Mouse (Mus musculus) c-Kit-positive CD71-negative TER-119-negative erythroid progenitor cells, embryonic 14.5 days (primary cell): ENCODE results near the gene Fam3c.

Source experiments
- DNase-seq: peaks from one replicate; pipeline ENCODE4 v3.0.0-alpha.2; 2013; ENCODE audit warnings: low read depth

Fam3c gene

GRCm38 (mm10) chr6:22351551-22351950 is 4.5 kb downstream of the Fam3c start:
- no peak for DNase-seq

GRCm38 (mm10) chr6:22350239-22350571 is 5.8 kb downstream of the Fam3c start:
- no peak for DNase-seq

GRCm38 (mm10) chr6:22349531-22350238 is 6.4 kb downstream of the Fam3c start:
- no peak for DNase-seq

DNA sequence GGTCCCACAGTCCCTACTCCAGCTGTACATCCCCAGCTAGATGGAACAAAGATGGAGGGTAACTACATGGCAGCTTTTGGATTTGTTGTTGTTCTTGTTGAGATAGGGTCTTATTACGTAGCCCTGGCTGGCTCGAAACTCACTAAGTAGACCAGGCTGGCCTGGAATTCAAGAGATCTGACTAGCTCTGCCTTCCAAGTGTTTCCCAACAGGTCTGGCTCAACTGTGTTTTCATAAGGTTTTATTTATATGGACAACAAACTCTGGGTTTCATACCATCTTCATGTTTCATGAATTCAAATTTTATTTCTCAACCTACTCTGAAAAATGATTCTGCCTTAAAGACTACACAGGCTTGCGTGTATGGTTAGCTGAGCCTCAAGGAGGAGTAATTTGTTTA is 7.1 kb downstream of the Fam3c start:
- no peak for DNase-seq

DNA sequence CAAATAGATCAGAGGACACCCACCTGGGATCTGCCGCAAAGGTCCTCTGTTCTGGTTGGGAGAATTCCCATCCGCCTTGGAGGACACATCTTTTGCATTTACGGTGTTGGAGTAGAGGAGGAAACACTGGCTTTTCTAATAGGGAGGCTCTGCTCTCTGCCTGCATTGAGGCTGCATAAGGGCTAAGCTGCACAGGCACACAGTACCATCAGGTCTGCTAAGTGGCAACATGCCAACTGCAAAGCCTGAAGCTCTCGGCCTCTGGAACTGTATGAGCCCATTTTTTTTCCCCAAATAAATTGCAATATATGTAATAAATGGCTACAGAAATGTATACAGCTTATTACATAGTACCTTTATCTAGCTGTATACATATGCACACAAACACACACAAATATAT is 7.9 kb downstream of the Fam3c start:
- DNase-seq: no peak

- DNase-seq: no peak
These were observed 8.7 kb downstream of the Fam3c start for GRCm38 (mm10) chr6:22347132-22347902.

DNA sequence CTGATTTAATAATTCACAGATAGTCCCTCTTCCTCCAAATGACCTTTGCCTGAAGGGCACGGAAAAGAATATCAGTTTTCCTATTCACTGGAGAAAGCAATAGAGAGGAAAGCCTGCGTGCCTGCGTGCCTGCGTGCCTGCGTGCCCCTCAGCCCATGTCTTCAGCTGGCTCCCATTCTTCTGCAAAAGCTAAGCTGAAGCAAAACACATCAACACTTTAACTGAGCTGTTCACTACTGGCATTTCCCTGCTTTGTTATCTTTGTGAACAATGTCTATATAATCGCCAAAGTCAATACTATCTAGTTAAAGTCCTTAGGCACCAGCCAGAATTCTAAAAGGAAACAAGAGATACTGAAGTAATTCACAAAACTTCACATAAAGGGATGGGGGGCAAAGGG is 11.6 kb downstream of the Fam3c start:
- no peak for DNase-seq

DNA sequence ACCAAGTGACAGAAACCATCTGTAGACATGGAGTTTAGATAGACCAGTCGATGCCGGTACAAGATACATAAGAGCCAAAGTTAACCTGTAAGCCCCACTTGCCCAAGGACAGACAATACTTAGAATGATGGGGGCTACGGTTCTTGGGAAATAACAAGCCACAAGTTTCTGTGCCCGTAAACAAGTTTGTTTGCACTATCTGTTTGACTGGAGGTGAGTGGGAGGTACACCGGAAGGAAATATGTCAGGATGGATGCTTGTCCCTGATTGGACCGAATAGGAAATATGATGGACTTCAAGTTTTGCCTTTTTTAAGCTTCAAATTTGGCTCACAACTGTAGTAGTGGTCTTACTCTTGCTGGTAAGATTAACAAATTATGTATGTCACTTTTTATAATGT is 12.3 kb downstream of the Fam3c start:
- no peak for DNase-seq

GRCm38 (mm10) chr6:22343292-22343691 is 12.8 kb downstream of the Fam3c start:
- no peak for DNase-seq

DNA sequence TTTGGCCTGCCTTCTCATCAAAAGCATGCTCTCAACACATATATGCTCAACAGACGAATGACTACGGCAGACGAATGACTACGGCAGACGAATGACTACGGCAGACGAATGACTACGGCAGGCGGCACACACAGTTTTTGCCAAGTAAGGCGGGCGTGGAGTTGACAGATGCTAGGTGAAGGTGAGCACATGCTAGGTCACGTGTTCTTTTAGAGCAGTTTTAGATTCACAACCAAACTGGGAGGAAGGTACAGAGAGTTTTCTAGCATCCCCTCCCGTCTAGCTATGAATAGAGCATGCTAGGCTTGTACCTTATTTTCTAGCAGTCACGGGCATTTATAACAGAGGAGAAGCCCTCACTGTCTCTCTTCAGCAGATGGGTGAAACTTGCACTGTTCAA is 15.3 kb downstream of the Fam3c start:
- no peak for DNase-seq

GRCm38 (mm10) chr6:22339763-22340542 is 16.1 kb downstream of the Fam3c start:
- no peak for DNase-seq

DNA sequence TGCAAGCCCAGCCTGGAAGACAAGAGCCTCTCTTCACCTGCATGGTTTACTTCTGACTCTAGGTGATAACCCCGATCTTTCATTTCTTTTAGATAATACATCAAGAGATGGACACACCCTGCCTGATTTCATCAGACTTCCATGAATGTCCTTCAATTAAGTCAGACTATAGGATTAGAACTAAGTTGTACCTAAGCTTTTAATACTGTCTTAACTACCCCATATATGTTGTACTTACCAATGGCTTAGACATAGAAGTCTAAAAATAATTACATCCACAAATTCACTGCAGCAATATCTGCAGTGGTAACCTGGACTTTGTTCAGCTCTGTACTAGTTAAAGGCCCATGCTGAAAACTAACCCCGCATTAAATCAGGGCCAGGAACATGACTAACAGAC is 23.5 kb downstream of the Fam3c start:
- DNase-seq: no peak

DNA sequence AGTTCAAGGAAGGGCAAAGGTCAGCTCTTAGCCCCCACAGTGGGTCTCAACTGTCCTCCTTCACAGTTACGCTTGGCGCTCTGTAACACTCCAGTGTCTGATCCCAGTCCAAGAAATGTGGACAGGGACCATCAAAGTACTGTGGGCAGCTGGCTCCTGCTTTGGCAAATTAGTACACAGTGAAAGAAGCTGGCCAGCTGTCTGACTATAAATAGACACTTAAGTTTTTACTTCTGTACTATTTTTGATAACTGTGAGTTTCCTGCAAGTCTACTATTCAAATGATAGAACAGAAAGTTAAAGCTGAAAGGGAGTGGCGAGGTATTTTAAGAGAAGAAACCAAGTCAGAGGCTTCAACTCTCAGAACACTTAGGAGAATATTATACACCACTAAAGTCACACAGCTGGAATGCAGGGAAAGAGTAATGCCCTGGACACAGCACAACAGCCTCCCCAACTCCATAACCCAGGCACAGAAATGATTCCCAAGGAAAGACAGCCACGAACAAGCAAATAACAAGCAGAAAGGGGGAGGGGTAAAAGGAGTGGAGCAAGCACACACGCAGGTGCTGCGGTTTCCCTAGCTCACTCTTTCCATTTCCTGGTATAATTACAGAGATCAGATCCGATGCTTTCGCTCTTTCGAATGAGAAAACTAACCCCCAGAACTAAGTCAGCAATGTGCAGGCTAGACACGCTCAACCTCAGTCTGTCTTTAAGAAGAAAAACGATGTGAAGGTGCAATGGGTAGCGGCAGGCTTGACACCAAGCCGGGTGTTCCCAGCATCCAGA is 25.7 kb downstream of the Fam3c start:
- DNase-seq: no peak

GRCm38 (mm10) chr6:22327931-22328330 is 28.1 kb downstream of the Fam3c start:
- DNase-seq: no peak

GRCm38 (mm10) chr6:22327091-22327490 is 29.0 kb downstream of the Fam3c start:
- no peak for DNase-seq

DNA sequence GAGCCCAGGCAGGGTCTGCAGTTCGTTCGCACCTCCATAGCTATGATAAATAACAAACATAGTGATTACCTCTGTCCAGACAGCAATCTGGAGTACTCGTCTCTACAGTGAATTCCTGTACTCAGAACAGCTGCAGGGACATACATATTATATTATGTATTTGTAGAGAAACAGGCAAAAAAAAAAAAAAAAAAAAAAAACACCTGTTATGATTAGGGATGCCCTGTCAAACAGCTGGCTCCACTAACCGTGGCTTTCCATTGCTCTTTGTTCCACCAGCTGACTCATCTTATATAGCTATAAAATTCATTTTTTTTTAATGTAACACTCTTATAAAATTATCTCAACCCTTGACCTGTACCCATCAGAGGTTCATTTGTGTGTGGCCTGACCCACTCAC is 29.8 kb downstream of the Fam3c start:
- no peak for DNase-seq

DNA sequence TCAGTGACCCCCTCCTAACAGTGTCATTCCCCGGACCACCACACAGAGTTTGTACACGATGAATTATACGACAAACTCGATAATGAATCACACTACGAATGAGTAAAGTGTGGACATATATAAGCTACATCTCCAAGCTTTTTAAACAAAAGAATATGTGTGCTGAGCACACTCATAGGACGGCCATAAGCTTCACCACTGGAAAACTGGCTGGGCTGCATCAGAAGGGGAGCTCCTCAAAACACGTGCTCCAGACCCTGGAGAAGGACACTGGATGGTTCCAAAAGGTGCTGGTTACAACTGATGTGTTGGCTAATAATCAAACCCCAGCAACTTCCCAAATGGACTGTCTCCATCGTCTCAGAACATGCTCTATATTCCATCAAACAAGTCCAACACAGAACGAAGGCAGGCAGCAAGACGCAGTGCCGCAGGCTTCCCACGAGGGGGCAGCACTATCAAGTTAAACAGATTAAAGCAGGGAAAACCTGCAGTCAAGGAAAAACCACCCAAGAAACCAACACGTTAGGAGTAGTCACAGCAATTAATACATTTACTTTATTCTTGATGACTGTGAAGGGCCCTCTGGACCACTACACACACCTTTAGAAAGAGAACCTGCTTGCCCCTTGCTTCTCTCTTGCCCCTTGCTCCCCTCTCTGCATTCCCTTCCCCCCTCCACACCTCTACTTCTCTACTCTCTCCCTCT is 30.5 kb downstream of the Fam3c start:
- peak; percentile 39 for DNase-seq

GRCm38 (mm10) chr6:22298059-22298458 is 58.0 kb downstream of the Fam3c start:
- no peak for DNase-seq

GRCm38 (mm10) chr6:22297028-22297427 is 59.0 kb downstream of the Fam3c start:
- no peak for DNase-seq

DNA sequence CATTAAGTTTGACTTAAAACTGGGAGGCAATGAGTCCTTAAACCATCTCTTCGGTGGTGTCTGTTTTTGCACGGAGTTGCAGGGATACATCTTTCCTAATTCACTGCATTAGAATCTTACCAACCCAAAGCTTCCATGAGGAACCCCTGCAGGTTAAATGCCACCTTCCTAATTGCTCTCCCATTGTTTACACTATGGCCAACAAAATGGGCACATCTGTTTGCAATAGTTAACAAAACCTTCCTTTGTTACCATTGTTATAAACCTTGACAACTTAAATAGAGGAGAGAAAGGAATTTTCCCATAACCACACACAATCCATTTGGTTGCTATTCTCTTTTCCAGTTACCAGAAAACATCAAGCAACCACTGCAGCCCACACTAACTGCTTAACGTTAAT is 62.1 kb downstream of the Fam3c start:
- DNase-seq: no peak

DNA sequence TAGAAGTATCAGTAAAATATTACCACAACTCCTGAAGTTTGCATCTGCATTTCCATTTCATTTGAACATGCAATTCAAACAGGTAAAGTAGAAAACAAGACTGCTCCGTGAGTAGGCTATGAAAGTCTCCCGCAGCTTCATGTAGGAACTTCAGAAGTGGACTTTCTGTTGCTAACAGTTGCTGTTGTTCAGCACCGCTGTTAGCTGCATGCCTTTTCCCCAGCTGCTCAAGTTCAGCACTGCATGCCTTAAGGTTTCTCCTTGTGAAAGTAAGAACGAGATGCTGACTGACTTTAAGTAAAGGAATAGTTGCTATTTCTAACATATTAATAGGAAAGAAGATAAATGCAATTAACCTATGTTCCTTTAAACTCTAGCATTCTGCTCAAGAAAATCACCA is 64.0 kb downstream of the Fam3c start:
- DNase-seq: no peak

DNA sequence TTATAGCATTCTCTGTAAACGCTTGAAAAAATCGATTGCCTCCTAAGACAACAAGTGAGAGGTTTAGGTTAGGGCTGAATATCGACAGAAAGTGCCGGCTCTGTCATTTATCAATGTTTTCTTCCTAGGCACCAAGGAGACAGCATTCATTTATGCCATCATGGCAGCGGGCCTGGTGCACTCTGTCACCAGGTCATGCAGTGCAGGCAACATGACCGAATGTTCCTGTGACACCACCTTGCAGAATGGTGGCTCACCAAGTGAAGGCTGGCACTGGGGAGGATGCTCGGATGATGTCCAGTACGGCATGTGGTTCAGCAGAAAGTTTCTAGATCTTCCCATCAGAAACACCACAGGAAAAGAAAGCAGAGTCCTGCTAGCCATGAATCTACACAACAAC is 65.3 kb downstream of the Fam3c start:
- DNase-seq: no peak
